Mouse (Mus musculus) liver, adult 2 months (tissue): ENCODE results near the gene Kdm2b.

ENCODE experiments used
- CTCF ChIP-seq: fragments of 200-500 bp; IDR thresholded peaks from 2 replicates; pipeline ENCODE4 v1.5.1; 2011; ENCODE audit warnings: low read depth, low read length, control low read depth
- POLR2A ChIP-seq: fragments of 200-500 bp; IDR thresholded peaks from 2 replicates; pipeline ENCODE4 v1.6.1; 2011; ENCODE audit warnings: low read length, control low read depth; ENCODE audit not compliant: insufficient read depth; ENCODE audit errors: extremely low read depth

GRCm38 (mm10) chr5:122916147-122916546, 73.5 kb downstream of the Kdm2b start:
- TF ChIP-seq CTCF (no peak), POLR2A (no peak)
